Mouse (Mus musculus) heart, adult 11 months (tissue): ENCODE data around the gene Prdx1.
"Not testable (repeated sequence)": the region's sequence is repeated elsewhere in the genome, so short reads cannot be mapped to it uniquely, and the experiment has no call there.

Experiments
- DNase-seq: peaks from one replicate; pipeline ENCODE4 v3.0.0; 2022

Gene Prdx1

DNA sequence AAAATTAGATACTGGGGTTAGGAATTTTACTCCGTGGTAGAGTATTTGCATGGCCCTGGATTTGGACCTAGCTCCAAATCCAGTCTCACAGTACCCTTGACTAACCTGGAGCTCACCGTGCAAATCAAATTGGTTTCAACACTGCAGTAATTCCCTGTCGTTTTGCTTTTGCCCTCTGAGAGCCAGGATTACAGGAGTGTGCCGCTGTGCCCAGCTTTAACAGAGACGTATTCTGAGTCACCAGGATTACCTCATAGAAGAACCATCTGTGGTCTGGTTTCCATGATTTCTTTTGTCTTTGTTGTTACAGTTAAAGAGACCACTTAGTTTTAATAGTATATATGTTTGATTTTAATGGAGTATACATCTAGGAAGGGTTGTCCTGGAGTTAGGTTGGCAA is 6.2 kb upstream of the Prdx1 start:
- no peak for DNase-seq

DNA sequence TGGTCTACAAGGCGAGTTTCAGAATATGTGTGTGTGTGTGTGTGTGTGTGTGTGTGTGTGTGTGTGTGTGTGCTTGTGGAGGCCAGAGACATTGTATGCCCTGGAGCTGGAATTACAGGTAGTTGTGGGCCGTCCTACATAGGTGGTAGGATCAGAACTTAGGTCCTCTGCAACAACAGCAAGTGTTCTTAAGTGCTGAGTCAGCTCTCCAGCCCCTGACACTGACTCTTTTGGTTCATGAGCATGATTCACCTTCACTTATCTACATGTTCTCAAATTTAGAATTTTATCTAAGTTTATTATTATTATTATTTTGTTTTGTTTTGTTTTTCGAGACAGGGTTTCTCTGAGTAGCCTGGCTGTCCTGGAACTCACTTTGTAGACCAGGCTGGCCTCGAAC is 4.8 kb upstream of the Prdx1 start:
- not testable (repeated sequence) for DNase-seq

DNA sequence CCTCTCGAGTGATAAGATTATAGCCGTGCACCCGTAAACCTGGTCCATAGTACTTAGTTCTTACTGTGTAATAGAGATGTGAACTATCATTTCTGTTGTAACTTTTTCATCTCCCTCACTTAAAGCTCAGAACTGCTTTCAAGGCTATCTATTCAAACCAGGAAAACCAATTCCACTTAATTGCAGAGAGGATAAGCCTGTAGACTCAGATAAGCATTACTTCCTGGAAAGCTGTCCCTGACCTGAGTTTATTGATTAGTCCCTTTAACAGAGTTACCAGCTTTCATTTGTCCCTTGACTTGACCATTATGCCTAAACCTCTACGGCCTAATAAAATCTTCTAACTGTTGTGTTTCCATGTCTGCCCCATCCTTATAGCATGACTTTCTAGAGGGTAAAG is 1.4 kb upstream of the Prdx1 start:
- no peak for DNase-seq

DNA sequence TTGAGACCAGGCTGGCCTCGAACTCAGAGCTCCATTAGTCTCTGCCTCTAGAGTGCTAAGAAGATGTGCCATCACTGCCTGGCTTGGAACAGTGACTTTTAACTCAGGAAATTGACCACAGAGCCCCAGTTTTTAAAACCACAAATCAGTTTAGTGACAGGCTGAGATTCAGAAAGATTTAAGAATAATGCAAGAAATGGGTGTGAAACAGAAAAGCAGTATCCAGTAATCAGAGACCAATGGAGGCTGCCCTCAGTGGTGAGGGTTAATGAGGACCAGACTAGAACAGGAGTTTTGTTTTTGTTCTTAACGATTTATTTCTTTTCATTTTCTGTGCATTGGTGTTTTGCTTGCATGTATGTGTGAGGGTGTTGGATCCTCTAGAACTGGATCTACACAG is 679 bp upstream of the Prdx1 start:
- DNase-seq: no peak

DNA sequence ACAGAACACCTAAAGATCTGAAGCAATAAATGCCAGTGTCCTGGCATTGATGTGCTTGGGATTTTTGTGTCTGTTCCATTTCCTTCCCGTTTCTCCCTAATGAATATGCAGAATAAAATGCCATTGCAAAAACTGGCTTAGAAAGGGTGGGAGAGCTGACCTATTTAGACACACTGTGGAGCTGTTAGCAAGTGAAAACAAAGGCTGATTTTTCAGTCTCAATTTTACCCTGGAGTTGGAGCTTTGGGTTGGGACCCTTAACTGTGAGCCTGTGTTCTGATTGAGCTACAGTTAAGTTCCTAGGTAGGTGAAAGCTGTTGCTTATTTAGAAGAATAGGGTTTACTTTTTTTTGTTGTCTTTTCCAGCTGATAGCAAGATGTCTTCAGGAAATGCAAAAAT is 1.7 kb downstream of the Prdx1 start:
- peak; percentile 70 for DNase-seq

DNA sequence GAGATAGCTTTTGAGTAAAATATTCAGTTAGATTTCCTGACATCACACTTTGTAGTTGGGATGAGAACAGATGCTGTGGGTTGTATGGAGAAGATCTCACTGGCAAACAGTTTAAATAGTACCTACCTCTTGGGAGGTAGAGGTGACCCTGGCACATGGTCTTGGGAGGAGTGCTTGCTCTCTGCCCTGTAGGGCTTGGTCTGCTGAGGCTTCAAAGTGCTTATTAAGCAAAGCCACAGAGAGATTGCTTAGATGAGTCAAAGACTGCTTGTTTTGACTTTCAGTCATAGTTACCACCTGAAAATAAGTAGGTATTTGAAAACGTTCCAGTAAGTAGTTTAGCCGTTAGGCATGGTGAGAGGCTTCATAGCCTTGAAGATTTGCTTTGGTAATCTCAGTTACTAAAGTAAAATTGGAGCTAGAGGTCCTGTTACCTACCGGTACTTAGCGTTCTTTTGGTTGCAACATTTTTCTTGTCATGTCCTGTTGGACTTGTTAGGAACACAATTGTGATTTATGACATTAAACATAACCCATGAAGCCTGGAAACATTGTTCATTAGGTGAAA is 4.0 kb downstream of the Prdx1 start:
- no peak for DNase-seq

DNA sequence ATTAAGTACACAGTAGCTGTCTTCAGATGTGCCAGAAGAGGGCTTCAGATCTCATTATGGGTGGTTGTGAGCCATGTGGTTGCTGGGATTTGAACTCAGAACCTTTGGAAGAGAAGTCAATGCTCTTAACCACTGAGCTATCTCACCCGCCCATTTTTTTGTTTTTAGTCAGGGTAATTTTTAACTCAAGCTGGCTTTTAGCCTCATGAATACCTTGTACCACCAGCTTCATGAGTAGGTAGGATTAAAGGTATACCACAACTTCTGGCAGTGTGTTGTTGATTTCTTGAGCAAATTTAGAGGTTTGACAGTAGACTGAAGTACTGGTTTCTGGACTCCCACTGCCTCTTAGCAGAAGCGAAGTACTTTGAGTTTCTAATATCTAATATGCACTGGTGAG is 6.8 kb downstream of the Prdx1 start:
- no peak for DNase-seq

DNA sequence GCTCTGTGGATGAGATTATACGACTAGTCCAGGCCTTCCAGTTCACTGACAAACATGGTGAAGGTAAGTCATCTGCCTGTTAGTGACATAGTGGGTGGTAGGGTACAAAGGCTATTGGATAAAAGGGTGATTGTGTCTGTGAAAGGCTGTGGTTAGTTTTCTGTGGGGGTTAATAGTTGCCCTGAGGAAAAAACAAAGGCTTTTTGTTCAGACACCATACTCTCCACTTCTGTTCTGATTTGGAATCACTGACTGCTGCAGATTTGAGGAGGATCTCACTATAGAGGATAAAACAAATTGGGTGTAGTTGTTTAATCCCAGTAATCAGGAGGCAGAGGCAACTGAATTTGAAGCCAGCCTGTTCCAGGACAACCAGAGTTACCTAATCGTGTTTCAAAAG is 8.4 kb downstream of the Prdx1 start:
- DNase-seq: no peak

DNA sequence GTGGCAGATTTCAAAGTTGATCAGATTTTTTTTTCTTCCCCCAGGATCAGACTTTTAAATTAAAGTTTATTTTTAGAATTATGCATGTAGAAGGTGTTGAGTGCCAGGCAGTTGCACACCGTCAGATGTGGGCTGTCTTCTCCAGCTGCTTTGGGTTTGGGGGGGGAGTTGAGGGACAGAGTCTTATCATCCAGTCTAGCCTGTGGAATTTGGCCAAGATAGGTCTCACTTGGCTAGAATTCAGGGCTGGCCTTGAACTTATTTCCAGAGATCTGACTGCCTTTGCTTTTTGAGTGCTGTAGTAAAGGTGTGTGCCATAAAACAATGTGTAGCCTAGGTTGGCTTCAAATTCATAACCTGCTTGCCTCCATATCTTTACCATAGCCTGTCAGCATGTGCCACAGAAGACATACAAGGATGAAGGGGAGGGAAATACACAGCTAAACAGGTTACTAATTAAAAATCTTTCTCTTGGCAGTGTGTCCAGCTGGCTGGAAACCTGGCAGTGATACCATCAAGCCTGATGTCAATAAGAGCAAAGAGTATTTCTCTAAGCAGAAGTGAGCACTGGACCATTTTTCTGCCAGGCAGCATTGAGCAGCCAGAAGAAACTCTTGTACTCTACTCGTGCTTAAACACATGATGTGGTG is 13.5 kb downstream of the Prdx1 start:
- no peak for DNase-seq

DNA sequence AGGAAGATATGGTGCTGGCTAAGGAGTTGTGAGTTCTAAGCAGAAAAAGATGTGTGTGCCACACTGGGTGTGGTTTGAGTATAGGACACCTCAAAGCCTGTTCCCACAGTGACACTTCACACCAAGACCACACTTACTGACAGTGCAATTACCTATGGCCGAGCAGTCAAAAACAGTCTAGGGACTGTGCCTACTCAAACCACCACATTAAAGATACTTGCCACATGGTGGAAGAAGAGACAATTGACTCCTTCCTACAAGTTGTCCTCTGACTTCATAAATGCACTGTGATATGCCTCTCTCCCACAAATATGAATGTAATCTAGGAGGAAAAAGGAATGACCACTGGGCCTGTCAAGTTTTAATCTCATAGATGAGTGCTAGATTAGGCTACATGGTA is 15.6 kb downstream of the Prdx1 start:
- DNase-seq: no peak

DNA sequence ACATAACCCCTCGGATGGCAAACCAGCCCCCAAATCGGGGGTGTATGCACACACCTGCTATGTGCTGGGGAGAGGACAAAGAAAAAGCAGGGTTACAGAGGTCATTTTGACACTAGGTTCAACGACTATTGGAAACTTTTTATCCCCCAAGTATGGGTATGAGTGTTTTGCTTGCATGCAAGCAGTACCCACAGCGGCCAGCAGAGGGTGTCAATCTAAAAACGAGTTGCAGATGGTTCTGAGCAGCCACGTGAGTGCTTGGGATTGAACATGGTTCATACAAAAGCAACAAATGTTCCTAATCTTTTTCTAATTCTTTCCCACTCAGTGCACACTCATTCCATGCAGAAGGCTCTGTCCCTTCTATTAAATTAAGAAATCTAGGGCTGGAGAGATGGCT is 18.5 kb downstream of the Prdx1 start:
- peak; percentile 93 for DNase-seq

DNA sequence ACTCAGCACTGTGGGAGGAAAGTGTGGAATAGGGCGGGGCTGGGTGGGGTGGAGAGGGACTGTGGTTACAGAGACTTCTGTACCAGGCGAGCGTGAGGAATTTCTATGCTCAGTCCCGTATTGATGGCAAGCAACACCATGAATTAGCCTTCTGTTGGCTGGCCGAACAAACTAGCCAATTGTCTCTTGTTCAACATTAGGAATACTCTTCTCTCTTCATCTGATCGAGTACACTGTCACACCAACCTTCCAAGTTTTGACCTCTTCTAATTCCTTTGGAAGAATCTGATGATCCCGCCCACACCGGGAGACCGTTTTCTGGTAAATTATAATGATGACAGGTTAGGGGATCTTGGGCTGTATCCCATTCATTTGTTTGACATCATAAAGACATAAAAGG is 22.3 kb downstream of the Prdx1 start:
- DNase-seq: no peak

DNA sequence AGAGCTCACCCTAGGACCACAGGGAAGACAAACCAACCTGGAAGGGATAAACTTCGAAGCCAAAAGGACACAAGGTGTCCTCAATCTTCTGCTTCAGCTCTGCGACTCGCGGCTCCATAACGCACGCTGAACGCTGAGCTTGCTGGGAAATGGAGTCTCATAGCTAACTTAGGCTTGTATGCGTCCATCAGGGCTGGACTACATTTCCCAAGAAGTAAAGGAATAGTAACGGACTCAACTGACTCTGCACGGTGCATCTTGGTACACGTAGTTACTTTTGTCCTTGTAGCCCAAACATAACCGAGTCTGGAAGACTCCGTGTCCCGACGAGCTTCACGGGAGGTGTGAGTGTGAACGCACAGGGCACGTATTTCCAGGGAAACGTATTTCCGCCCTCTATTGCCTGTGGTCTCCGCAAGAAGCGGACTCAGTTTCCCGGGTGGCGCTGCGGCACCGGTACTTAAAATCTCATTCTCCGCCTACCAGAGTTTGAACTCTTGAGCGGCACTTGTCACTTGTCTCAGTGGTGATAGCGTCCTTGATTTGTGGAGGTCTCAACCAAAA is 22.9 kb downstream of the Prdx1 start, which contains the start of the genes Mmachc and Ccdc163:
Gene Mmachc, minus strand, starts transcription at position 206 of the 564 bp plus-strand sequence.
Gene Ccdc163, plus strand, starts transcription at position 309 of the 564 bp plus-strand sequence.
- DNase-seq: peak; percentile 100

DNA sequence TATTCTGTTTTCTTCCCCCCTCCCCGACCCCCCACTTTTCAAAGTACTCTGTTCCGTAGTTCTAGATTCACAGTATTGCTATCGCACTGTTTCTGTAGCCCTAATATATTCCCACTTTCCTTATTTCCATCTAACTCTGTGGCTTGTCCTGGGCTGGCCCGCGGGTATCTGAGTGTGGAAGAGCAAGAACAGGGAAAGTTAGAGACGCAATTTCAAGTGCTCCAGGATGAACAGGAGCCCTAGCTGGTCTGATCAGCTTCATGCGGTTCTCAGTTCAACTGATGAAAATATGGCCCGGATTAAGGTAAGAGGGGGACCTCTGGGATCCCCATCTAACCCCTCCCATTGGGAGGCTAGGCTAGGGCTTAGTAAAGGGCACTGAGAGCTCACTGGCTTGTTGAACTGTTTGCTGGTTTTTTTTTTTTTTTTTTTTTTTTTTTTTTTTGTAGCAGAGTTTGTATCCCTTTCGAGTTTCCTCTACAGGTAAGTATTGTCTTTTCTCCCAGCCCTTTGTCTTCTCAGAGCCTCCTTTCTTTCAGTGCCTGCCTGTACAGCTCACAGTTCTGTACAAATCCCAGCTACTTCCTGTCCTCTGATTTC is 23.5 kb downstream of the Prdx1 start:
- no peak for DNase-seq

DNA sequence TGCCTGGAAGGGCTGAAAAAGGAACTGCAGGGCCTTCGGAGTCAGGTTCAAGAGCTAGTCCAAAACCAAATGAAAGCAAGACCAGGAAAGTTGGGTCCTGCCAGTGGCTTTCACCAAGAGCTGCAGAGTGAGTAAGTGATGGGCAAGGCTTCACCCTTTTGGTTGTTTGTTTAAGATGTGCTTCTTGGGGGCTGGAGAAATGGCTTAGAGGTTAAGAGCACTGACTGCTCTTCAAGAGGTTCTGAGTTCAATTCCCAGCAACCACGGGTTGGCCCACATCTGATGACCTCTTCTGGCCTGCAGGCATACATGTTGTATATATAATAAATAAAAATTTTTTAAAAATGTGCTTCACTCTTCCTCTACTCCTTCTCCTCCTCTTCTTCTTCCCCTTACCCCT is 24.8 kb downstream of the Prdx1 start:
- no peak for DNase-seq

DNA sequence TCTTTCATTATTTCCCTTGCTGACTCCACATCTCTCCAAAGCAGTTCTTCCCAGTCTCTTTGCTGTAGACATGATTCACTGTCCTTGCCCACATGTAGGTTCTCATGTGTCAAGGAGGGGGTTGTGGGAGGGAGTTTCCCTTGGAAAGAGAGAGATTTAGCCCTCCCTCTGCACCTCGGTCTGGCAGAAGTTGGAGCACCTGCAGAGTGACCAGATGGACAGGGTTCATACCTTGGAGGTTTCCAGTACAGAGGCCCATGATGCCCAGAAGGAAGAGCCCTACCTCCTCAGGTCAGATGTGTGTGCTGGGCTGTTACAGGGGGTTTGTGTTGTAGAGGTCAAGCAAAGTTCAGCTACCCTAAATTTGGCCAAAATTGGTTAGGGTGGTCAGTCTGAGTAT is 27.2 kb downstream of the Prdx1 start:
- DNase-seq: no peak

DNA sequence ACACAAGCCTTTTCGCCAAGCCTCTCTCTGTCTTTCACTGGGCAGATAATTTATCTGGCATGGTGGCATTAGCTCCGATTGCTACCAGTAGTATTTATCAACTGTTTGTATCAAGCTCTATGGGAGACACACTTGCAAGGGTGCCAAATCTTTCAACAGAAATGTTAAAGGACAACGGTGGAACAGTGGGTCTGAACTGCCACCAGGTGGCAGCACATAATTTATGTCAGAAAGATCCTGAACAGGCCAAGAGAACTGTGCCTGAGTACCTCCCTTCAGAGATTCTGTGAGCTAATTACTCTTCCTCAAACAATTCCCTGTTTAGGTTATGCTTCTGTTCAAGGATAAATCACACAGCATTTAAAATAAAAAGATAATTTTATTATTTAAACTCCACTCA is 34.1 kb downstream of the Prdx1 start:
- peak; percentile 93 for DNase-seq

DNA sequence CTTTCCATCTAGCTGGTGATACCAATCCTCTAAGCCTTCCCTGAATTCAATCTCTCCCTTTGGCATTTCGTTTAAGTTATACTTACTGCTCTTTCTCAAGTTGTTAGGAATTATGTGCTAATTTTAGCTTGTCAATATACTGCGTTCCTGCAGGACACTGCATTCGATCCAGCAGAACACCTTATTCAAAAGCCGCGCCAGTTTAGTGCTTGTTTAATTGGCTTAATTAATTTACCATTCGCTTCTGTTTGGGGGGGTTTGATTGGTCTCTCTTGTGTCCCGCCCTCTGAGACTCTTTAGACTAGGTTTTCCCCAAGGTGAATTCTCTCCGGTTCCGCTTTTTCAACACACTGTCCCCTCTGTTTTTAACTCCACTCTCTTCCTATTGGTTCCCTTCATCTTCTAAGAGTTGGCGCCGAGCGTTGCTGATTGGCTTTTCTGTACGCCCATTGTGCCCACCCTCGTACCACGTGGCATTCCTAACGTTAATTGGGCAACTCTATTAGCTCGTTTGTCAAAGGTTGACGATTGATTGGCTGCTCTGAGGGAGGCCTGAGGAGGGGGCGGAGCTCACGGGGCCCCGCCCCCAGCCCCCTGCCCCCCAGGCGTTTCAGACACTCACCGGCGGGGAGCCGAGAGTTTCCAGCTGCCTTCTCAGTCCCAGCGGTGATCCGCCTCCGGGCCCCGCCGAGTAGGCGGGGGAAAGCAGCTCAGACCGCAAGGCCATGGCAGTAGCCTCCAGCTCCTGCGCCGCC is 35.2 kb downstream of the Prdx1 start, which contains the start of gene Tesk2:
Gene Tesk2, plus strand, starts transcription at position 606 of the 755 bp plus-strand sequence.
- peak; percentile 100 for DNase-seq

DNA sequence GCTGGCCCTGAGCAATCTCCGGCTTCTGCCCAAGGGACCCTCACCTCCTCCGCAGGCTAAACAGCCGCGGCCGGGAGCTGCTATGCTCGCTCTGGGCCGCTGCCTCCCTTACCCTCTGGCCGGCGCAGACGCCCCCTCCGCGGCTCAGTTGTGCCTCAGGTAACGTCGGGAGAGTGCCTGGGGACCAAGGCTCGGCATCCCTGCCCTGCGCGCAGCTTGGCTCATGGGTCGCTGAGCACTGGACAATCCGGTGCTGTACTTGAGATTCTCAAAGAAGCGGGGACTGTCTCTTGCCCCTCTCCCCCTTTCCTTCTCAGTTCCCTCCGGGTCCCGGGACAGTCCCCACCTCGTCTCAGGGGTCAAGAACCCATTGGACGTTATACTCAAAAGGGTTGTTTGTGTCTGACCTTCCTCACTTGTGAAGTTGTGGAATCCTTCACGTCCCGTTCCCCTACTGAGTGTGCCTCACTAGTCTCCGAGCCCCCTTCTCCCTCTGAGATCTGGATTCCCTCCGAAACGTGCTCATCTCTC is 35.8 kb downstream of the Prdx1 start:
- no peak for DNase-seq

DNA sequence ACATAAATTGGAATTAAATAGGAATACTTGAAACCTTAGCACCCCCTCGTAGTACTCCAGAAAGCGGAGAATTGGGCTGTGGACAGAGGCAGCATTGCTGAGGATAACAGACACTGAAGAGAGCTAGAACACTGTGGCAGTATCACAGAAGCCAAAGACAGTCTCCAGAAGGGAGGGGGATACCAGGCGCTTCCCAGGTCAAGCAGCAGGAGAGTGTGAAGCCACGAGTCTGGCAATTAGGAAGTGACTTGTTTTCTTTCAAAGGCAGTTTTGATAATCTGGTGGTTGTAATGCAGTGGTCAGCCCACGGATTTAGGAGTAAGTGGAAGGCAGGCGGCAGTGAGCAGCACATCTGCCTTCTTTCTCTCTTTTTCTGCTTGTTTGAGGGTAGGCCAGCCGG is 36.9 kb downstream of the Prdx1 start:
- DNase-seq: no peak

DNA sequence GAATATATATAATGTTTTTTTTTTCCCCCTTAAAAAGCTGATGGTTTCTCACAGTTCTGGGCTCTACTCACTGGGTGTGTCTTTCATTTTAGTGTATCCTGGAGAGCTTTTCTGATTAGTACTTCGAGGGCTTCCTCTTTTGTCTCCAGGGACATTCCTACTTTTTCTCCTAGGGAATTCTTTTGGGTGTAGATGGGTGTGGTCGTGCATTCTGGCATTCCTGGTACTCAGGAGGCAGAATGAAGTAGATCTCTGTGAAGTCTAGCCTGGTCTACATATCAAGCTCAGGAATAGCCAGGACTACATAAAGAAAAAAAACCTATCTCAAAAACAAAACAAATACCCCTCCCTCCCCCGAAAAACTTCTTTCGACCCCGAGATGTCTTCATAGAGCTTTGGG is 40.1 kb downstream of the Prdx1 start:
- no peak for DNase-seq

DNA sequence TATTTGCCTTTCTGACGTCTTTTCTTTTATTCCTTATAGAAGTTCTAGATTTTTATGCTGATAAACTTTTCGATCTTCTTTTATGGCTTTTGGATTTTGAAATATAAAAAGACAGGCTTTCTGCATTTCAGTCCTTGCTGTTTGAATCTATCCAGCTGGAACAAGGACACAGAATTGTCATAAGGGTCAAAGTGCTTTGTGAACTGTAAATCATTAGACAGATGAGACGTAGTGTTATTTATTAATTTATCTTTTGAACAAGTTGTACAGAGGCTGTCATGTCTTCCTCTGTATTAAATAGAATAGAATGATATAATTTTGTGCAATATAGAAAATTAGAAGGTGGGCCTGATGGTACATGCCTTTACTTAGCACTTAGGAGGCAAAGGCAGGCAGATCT is 42.1 kb downstream of the Prdx1 start:
- no peak for DNase-seq

DNA sequence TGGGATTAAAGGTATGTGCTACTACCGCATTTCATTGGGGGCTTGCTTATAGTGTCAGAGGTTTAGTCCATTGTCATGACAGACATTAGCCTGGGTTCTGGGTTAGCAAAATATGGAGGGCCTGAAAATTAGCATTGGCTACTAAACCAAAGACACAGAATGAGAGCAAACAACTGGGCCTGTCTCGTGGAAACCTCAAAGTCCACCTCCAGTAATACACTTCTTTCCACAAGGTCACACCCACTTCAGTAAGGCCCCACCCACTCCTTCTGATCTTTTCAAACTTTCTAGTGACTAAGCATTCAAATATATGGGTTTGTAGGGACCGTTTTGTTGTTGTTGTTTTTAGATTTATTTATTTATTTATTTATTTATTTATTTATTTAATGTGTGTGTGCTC is 44.2 kb downstream of the Prdx1 start:
- no peak for DNase-seq
